Mouse (Mus musculus): Measurements from ENCODE around the gene Nes. TPM values are rescaled to one million over a fixed set of nuclear protein-coding genes. Genes with fewer than 3 reads are reported as not detected.

Gene Nes
- total RNA-seq, 2 experiments from 2014 or later: 9.9 to 11.4 TPM

- intact Hi-C loops (cut with DNase I): no loop called here
- no peak for DNase-seq (ENCODE audit: extremely low spot score in 1 of 2, low spot score in 2 of 2)
Measured at GRCm38 (mm10) chr3:87999243-87999895, 28.5 kb downstream of the Nes start.

GRCm38 (mm10) chr3:88000181-88000580, 29.3 kb downstream of the Nes start, which contains the start of gene Bcan:
TSS of gene Bcan (minus strand) at chr3:88000230.
- intact Hi-C loops (cut with DNase I): no loop called here
- peak; percentile 58 to 82 for DNase-seq (ENCODE audit: extremely low spot score in 1 of 2, low spot score in 2 of 2)

GRCm38 (mm10) chr3:88000816-88001595, 30.1 kb downstream of the Nes start:
- peak in 1 of 2 experiments; percentile 54 for DNase-seq (ENCODE audit: extremely low spot score in 1 of 2, low spot score in 2 of 2)
- intact Hi-C loops (cut with DNase I): no loop called here

DNA sequence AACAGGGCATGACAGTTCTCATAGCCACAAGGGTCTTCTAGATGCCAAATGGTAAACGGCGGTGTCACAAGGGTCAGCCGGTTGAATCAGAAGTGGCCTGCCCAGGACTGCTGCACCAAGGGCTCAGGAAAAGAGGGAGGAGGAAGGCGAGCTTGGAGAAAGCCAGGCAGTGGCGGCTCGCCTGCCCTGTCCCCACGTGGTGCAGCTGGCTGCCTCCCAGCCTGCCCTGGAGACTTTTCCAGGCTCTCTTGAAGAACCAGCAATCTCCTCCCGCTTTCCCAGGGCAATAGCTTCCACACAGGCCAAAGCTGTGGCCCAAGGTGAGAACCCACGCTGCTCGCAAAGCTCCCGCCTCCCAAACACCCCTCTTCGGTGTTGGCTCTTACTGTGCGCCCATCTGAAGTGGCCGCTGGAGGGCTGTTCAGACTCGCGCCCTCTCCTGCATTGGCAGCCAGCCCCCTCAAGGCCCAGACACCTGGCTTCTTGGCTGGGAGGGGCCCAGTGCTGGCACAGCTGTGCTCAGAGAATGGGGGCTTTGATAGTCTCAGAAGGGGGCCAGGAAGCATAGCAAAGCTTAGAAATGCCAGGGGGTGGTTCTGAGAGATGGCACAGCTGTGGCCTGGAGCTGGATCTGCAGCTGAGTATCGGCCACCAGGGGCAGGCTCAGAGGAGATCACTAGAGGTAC, 31.6 kb downstream of the Nes start:
- DNase-seq (ENCODE audit: extremely low spot score in 1 of 2, low spot score in 2 of 2): peak in 1 of 2 experiments; percentile 66
- intact Hi-C loops (cut with DNase I): no loop called here

DNA sequence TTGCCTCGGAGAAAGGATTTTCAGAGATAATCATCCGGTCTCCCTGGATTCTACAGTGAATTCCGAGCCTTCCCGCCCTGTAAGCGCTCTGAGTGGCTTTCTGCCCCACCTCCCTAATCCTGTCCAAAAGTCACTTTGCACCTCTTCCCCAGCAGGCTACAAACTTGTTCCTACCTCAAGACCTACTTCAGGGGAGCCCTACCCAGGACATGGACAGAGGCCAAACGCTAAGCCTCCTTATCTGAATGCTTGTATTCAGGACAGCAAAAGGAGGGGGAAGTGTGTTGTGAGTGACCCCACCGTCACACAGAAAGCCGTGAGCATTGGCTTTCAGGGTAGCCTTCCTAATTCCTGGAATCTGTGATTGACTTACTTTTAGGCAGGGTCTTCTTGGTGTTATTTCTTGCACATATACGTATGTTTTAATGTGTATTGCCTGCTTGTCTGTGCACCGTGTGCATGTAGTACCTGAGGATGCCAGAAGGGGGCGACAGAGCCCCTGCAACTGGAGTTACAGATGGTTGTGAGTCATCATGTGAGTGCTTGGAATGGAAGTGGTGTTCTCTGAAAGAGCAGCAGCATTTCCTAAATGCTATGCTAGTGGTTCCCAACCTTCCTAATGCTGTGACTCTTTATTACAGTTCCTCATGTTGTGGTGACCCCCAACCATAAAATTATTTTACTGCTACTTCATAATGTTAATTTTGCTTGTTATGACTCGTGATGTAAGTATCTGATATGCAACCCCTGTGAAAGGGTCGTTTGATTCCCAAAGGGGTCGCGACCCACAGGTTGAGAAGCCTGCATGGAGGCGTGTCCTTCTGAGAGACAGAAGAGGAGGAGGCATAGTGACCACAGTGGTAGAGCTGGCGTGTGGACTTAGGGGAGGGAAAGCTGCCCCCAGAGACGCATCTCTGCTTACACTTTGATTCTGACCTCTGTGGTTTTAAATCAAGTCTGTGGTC, 35.2 kb downstream of the Nes start:
- intact Hi-C loops (cut with DNase I): no loop called here
- no peak for DNase-seq (ENCODE audit: extremely low spot score in 1 of 2, low spot score in 2 of 2)

DNA sequence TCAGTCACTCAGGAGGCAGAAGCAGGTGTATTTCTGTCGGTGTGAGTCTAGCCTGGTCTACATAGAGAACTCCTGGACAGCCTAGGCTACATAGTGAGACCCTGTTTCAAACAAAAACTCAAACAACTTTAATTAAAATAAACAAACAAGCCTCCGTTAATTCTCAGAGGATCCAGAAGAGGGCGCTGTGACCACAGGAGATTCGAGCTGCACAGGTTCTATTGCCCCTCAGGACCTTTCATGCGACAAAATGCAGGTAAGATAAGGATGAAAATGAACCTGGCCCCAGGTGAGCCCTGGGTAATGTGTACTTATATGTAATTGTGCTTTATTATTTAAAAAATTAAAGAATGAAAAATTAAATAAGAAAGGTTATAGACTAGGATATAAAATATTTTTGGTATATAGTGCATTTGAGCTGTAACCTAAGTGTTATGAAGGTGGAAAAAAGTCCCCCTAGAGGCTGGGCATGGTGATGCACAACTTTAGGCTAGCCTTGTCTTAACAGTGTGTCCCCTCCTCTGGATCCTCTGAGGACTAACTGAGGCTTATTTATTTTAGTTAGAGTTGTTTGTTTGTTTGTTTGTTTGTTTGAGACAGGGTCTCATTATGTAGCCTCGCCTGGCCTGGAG, 39.9 kb downstream of the Nes start:
- intact Hi-C loops (cut with DNase I): no loop called here
- DNase-seq (ENCODE audit: extremely low spot score in 1 of 2, low spot score in 2 of 2): no peak

DNA sequence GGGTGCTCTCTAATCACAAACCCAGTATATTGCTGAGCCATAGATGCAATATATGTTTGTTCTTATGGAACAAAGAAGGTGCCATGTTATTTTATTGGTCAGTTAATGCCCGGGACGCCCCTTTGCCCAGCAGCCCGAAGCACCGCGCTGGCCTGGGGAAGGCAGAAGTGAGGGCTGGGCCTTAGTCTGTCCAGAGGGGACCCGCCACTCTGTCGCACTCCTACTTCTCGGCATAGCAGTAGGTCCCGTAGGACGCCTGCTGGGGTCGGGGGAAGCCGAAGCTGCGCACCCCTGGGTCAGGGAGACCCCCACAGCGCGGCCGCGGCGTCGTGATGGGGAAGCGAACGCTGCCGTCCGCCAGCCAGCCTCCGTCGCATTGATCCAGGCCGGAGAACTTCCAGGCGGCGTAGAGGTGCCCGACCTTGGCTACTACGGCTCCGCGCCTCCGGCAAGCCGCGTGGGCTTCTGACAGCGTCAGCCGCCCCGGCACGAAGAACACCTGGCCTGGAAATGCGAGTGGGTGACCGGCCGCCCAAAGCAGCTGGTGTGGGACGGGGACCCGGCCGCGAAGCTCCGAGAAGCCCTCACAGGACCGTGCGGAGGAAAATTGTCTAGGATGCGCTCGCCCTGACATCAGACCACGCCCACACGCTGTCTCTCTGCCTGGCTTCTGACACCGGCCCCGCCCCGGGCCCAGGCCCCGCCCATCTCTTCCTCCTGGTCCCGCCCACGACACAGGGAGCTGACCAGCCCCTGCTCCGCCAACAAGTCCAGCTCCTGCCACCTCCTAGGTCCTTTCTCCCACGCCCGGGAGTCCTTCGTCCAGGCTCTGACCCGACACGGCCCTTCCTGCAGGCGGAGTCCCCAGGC, 51.7 kb downstream of the Nes start:
- intact Hi-C loops (cut with DNase I): no loop called here
- DNase-seq (ENCODE audit: extremely low spot score in 1 of 2, low spot score in 2 of 2): peak; percentile 45 to 89

DNA sequence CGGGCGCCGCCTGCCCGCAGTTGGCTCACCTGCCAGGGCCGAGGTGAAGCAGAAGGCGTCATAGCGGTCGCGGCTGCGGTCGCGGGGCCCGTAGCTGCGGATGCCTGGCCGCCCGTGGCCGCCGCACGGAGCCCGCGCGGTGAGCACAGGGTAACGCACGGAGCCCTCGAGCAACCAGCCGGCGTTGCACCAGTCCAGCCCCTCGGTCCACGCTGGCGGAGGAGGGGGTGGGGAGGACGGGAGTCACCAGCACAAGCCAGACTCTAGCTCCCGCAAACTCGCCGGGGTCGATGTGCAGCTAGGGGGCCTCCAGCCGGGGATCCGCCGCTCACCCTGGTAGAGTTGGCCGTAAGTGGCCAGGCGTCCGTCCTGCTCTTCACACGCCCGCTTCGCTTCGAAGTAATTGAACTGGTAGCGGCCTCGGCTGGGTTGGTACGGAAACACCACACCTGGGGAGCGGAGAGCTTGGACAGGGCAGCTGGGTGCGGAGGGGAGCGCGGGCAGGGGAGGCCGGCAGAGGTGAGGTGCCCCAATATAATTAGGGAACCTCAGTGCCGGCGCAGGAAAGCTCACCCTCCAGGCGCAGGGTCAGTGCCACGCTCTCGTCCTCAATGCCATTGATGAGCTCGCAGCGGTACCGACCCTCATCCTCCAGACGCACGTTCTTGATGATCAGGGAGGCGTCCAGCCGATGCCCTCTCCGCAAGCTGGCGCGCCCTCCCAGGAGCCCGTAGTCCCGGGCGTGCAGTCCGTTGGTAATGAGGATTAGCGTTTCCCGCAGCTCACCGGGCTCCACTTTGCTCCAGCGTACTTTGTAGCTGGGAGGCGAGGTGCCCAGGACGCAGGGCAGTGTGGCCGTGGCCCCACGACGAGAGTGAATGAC, 52.6 kb downstream of the Nes start:
- intact Hi-C loops (cut with DNase I): no loop called here
- DNase-seq (ENCODE audit: extremely low spot score in 1 of 2, low spot score in 2 of 2): peak in 1 of 2 experiments; percentile 47

DNA sequence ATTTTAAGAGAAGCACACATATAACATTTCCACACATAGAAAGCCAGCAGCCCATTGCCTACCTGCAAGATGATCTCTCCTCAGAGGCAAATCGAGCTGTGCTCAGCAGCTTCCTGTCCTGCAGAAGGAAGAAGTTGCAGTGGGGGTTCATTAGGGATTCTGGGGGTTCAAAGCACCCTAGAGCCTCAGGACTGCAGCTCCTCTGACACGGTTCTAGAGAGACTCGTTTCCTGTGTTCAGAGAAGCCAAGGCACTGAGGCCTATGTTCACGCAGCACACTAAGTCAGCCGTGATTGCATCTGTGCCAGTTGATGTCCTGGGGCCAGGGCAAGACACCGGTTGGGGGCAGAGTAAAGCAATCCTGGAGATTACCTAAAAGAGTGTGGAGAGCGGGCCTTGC, 55.9 kb downstream of the Nes start:
- no peak for DNase-seq (ENCODE audit: extremely low spot score in 1 of 2, low spot score in 2 of 2)
- intact Hi-C loops (cut with DNase I): no loop called here

- no peak for DNase-seq (ENCODE audit: extremely low spot score in 1 of 2, low spot score in 2 of 2)
- intact Hi-C loops (cut with DNase I): no loop called here
Measured at GRCm38 (mm10) chr3:88027434-88028186, 56.7 kb downstream of the Nes start, which contains the start of gene Hapln2. TSS of gene Hapln2 (minus strand) at chr3:88027583.

Other genes starting within 250 kb of the Nes start
- under 1 TPM; 0.10 to 0.64 TPM for gene Lrrc71, start 222.5 kb upstream of the Nes start, total RNA-seq (2021)
- gene Ntrk1, start 175.9 kb upstream of the Nes start, total RNA-seq (2021): under 1 TPM; 0.34 to 0.62 TPM
- under 1 TPM; 0.30 to 0.39 TPM for gene Insrr, start 174.1 kb upstream of the Nes start, total RNA-seq (2021)
- gene Pear1, start 146.8 kb upstream of the Nes start, total RNA-seq (2021): 1 to 10 TPM; 7.6 TPM
- not detected for gene Sh2d2a, start 124.3 kb upstream of the Nes start, total RNA-seq (2021)
- 10 to 100 TPM; 63.0 to 63.8 TPM for gene Prcc, start 85.5 kb upstream of the Nes start, total RNA-seq (2021)
- gene Hdgf, start 64.8 kb upstream of the Nes start, total RNA-seq (2021): 100 to 1,000 TPM; 120 to 123 TPM
- gene Mrpl24, start 51.6 kb upstream of the Nes start, total RNA-seq (2021): 10 to 100 TPM; 45.7 to 50.5 TPM
- gene Isg20l2, start 40.8 kb upstream of the Nes start, total RNA-seq (2021): 10 to 100 TPM; 17.0 to 17.3 TPM
- 10 to 100 TPM; 16.6 to 18.8 TPM for gene Rrnad1, start 40.4 kb upstream of the Nes start, total RNA-seq (2021)
- 1 to 10 TPM; 4.9 to 5.7 TPM for gene Crabp2, start 22.4 kb upstream of the Nes start, total RNA-seq (2021)
- 100 to 1,000 TPM; 262 to 273 TPM for gene Bcan, start 29.2 kb downstream of the Nes start, total RNA-seq (2021)
- gene Hapln2, start 56.5 kb downstream of the Nes start, total RNA-seq (2021): 1 to 10 TPM in 1 of 2 experiments, under 1 TPM in 1; 0.26 to 1.3 TPM
- 10 to 100 TPM; 20.8 to 24.2 TPM for gene Gpatch4, start 72.0 kb downstream of the Nes start, total RNA-seq (2021)
- gene Naxe, start 87.4 kb downstream of the Nes start, total RNA-seq (2021): 10 to 100 TPM; 60.7 to 67.8 TPM
- not detected for gene Ttc24, start 107.2 kb downstream of the Nes start, total RNA-seq (2021)
- 1 to 10 TPM; 1.9 to 2.0 TPM for gene Iqgap3, start 110.9 kb downstream of the Nes start, total RNA-seq (2021)
- gene Mef2d, start 171.3 kb downstream of the Nes start, total RNA-seq (2021): 100 to 1,000 TPM; 149 to 160 TPM

Data from left cerebral cortex, postnatal 10 days (tissue).